Mouse (Mus musculus): ENCODE results near the gene Trappc11. TPM values are rescaled to one million over a fixed set of nuclear protein-coding genes. Genes with fewer than 3 reads are reported as not detected.

Trappc11 gene
- 46.1 and 48.3 TPM in 2 replicates for polyA plus RNA-seq (2016; fragmentation: Nextera tagmentation; extraction: Ambion mirVana)

- Histone ChIP-seq H3K27me3 (no peaks in the 10 kb centered on the region), H3K4me2 (replicated peaks) (peak within 1 kb of the TSS; percentile 89), H3K9ac (replicated peaks) (peak within 1 kb of the TSS; percentile 87), H3K4me1 (peaks cover 23% of the 10 kb centered on the region), H3K27ac (replicated peaks) (peak within 1 kb of the TSS; percentile 87), H3K4me3 (peak within 1 kb of the TSS; percentile 93), H3K9me3 (no peaks in the 10 kb centered on the region), H3K36me3 (peaks cover 22% of the 10 kb centered on the region)
- under 1% methylated on average over 65 of the region's 65 CpGs for WGBS
- ATAC-seq (ENCODE audit: low FRiP score, low read depth): peak; percentile 100
Measured at GRCm38 (mm10) chr8:47533344-47534125, at the start of gene Trappc11, which contains the start of gene Rwdd4a. Gene Trappc11 (minus strand): TSS chr8:47533470. Gene Rwdd4a (plus strand): TSS chr8:47533664.

DNA sequence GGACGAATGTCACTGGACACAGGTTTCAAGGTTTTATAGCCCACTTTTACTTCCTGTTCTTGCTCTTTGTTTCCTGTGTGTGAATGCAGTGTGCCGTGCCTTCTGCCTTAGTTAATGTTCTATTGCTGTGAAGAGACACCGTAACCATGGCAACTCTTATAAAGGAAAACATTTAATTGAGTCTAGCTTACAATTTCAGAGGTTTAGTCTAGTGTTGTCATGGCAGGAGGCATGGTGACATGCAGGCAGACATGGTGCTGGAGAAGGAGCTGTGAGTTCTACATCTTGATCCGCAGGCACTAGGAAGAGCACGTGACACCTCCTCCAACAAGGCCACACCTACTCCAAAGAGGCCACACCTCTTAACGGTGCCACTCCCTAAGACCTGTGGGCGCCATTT, 48.2 kb upstream of the Trappc11 start:
- ATAC-seq (ENCODE audit: low FRiP score, low read depth): no peak
- H3K4me3 ChIP-seq: no peak overlapping the region
- H3K27ac ChIP-seq (replicated peaks): no peak overlapping the region
- no peak overlapping the region for H3K4me2 ChIP-seq (replicated peaks)
- 0 out of 2 replicates have a peak, but pooled peaks cover 3% of the 10 kb centered on the region for H3K9me3 ChIP-seq
- H3K27me3 ChIP-seq: no peaks in the 10 kb centered on the region
- H3K4me1 ChIP-seq: no peaks in the 10 kb centered on the region
- H3K9ac ChIP-seq (replicated peaks): no peak overlapping the region
- WGBS: 78% methylated on average over 7 of the region's 7 CpGs
- H3K36me3 ChIP-seq: no peaks in the 10 kb centered on the region

DNA sequence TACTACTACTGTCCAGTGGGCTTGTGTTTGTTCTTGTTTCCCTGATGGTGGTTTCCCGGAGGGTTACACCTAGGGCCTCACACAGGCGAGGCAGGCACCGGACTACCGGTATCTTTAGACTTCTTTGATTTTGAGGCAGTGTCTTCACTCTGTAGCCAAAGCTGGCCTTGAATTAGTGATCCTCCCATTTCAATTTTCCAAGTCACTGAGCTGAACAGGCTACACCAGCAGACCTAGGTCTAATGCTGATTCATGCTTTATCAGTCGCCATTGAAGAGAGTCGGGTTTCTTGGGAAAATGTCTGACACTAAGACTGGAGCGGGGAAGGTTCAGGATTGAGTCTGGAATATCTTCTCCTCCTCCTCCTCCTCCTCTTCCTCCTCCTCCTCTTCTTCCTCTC, 40.2 kb upstream of the Trappc11 start:
- Histone ChIP-seq H3K27ac (replicated peaks) (no peak overlapping the region), H3K9me3 (0 out of 2 replicates have a peak, but pooled peaks cover 4% of the 10 kb centered on the region), H3K4me3 (no peak overlapping the region), H3K27me3 (no peaks in the 10 kb centered on the region), H3K4me2 (replicated peaks) (no peak overlapping the region), H3K4me1 (no peaks in the 10 kb centered on the region), H3K9ac (replicated peaks) (no peak overlapping the region), H3K36me3 (no peaks in the 10 kb centered on the region)
- 83% methylated on average over 7 of the region's 7 CpGs for WGBS
- no peak for ATAC-seq (ENCODE audit: low FRiP score, low read depth)

GRCm38 (mm10) chr8:47570161-47570560, 36.9 kb upstream of the Trappc11 start:
- WGBS: 91% methylated on average over 6 of the region's 6 CpGs

DNA sequence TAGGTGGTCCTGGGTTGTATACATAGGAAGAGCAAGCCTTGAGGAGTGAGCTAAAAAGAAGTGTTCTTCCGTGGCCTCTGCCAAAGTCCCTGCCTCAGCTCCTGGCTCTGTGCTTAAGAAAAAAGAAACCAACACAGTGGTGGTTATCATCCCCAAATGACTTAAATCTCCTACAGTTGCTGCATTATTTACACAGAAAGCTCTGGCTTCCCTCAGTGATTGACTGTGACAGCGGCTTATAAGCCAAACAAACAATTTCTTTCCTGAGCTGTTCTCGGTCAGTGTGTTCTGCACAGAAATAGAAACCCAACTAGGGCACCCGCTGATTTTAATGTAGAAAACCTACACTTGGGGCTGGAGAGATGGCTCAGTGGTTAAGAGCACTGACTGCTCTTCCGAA, 34.8 kb upstream of the Trappc11 start:
- Histone ChIP-seq H3K36me3 (no peaks in the 10 kb centered on the region), H3K9ac (replicated peaks) (no peak overlapping the region), H3K4me1 (no peaks in the 10 kb centered on the region), H3K27ac (replicated peaks) (no peak overlapping the region), H3K27me3 (no peaks in the 10 kb centered on the region), H3K9me3 (no peaks in the 10 kb centered on the region), H3K4me3 (no peak overlapping the region), H3K4me2 (replicated peaks) (no peak overlapping the region)
- 82% methylated on average over 5 of the region's 5 CpGs for WGBS
- no peak for ATAC-seq (ENCODE audit: low FRiP score, low read depth)

More at GRCm38 (mm10) chr8:47570161-47570560, 36.9 kb upstream of the Trappc11 start:
- no peak overlapping the region for H3K4me3 ChIP-seq
- no peaks in the 10 kb centered on the region for H3K36me3 ChIP-seq
- no peak overlapping the region for H3K9ac ChIP-seq (replicated peaks)
- no peaks in the 10 kb centered on the region for H3K4me1 ChIP-seq
- H3K9me3 ChIP-seq: no peaks in the 10 kb centered on the region
- ATAC-seq (ENCODE audit: low FRiP score, low read depth): no peak
- H3K27me3 ChIP-seq: no peaks in the 10 kb centered on the region
- H3K27ac ChIP-seq (replicated peaks): no peak overlapping the region
- H3K4me2 ChIP-seq (replicated peaks): no peak overlapping the region

- Histone ChIP-seq H3K27ac (replicated peaks) (no peak overlapping the region), H3K9me3 (no peaks in the 10 kb centered on the region), H3K4me1 (no peaks in the 10 kb centered on the region), H3K4me3 (no peak overlapping the region), H3K4me2 (replicated peaks) (no peak overlapping the region), H3K9ac (replicated peaks) (no peak overlapping the region), H3K36me3 (no peaks in the 10 kb centered on the region), H3K27me3 (no peaks in the 10 kb centered on the region)
- WGBS: 95% methylated on average over 6 of the region's 6 CpGs
- no peak for ATAC-seq (ENCODE audit: low FRiP score, low read depth)
Measured at GRCm38 (mm10) chr8:47566551-47566950, 33.3 kb upstream of the Trappc11 start.

DNA sequence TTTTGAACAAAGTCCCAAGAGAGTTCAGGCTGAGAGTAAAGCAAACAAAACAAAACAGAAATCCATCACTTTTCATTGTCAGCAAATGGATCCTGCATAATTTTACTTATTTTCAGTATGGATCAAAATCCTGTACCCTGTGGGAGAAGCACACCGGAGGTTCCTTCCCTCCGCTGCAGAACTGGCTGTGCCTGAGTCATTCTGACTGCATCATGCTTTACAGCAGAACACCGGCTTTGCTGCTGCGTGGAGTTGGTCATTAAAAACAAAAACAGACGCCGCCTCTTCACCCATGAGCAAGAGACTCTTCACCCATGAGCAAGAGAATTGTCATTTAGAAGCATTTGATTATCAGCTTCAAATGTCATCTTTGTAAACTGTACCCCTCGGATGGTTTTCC, 27.5 kb upstream of the Trappc11 start:
- no peak overlapping the region for H3K4me3 ChIP-seq
- 90% methylated on average over 7 of the region's 7 CpGs for WGBS
- no peaks in the 10 kb centered on the region for H3K9me3 ChIP-seq
- H3K27ac ChIP-seq (replicated peaks): no peak overlapping the region
- ATAC-seq (ENCODE audit: low FRiP score, low read depth): no peak
- H3K9ac ChIP-seq (replicated peaks): no peak overlapping the region
- no peak overlapping the region for H3K4me2 ChIP-seq (replicated peaks)
- H3K4me1 ChIP-seq: no peaks in the 10 kb centered on the region
- H3K36me3 ChIP-seq: no peaks in the 10 kb centered on the region
- no peaks in the 10 kb centered on the region for H3K27me3 ChIP-seq

DNA sequence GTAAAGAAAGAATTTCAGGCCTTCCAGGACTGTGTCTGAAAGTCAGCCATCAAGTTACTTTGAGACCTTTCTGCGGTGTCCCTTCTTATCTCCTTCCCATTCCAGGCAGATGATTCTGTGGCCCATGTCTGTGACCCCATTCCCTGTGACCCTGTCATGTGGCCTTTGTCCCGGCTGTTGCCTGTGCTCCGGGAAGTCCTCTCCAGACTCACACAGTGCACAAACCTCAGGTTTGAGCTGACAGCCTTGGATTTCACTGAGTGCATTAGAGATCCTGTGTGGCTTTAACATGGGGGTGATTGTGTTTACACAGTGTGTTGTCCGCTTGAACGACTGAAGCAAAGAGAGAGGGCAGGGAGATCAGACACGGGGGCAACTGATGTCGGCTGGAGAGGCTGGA, 25.0 kb upstream of the Trappc11 start:
- 38% methylated on average over 7 of the region's 7 CpGs for WGBS

DNA sequence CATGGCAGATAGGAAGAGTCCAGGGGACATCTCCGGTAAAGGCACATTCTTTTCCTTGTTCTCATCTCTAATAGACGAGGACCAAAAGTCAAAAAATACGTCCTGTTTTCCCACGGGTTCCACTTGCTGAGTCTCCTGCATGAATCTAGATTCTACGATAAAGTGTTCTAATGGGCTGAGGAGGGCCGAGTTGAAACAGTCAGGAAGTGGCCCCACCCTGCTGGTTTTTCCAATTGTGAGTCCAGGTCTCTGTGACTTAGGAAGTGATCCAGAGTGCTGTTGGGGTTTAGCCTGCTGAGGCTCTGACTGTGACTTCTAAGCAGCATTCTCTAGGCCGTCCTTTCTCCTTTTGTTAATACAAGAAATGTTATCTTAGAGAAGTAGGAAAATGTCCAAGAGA, 23.2 kb upstream of the Trappc11 start:
- no peak for ATAC-seq (ENCODE audit: low FRiP score, low read depth)
- WGBS: 88% methylated on average over 7 of the region's 7 CpGs
- H3K9me3 ChIP-seq: no peaks in the 10 kb centered on the region

More for the DNA sequence above, 25.0 kb upstream of the Trappc11 start:
- H3K27ac ChIP-seq (replicated peaks): no peak overlapping the region
- no peak overlapping the region for H3K9ac ChIP-seq (replicated peaks)
- H3K4me1 ChIP-seq: no peaks in the 10 kb centered on the region
- H3K9me3 ChIP-seq: no peaks in the 10 kb centered on the region
- peaks cover 5% of the 10 kb centered on the region; the same call in 1 of the 2 replicates for H3K36me3 ChIP-seq
- no peaks in the 10 kb centered on the region for H3K27me3 ChIP-seq
- H3K4me3 ChIP-seq: no peak overlapping the region
- ATAC-seq (ENCODE audit: low FRiP score, low read depth): no peak
- no peak overlapping the region for H3K4me2 ChIP-seq (replicated peaks)

GRCm38 (mm10) chr8:47553613-47554012, 20.3 kb upstream of the Trappc11 start:
- no peaks in the 10 kb centered on the region for H3K4me1 ChIP-seq
- H3K27me3 ChIP-seq: no peaks in the 10 kb centered on the region
- no peak overlapping the region for H3K9ac ChIP-seq (replicated peaks)
- H3K4me3 ChIP-seq: no peak overlapping the region
- no peak overlapping the region for H3K4me2 ChIP-seq (replicated peaks)
- H3K27ac ChIP-seq (replicated peaks): no peak overlapping the region
- 85% methylated on average over 6 of the region's 6 CpGs for WGBS
- H3K36me3 ChIP-seq: peaks cover 37% of the 10 kb centered on the region
- no peaks in the 10 kb centered on the region for H3K9me3 ChIP-seq
- ATAC-seq (ENCODE audit: low FRiP score, low read depth): no peak

More for the DNA sequence above, 23.2 kb upstream of the Trappc11 start:
- no peaks in the 10 kb centered on the region for H3K27me3 ChIP-seq
- H3K27ac ChIP-seq (replicated peaks): no peak overlapping the region
- H3K4me1 ChIP-seq: no peaks in the 10 kb centered on the region
- H3K36me3 ChIP-seq: peaks cover 11% of the 10 kb centered on the region
- H3K4me3 ChIP-seq: no peak overlapping the region
- H3K4me2 ChIP-seq (replicated peaks): no peak overlapping the region
- no peak overlapping the region for H3K9ac ChIP-seq (replicated peaks)

- Histone ChIP-seq H3K27ac (replicated peaks) (no peak overlapping the region), H3K9me3 (no peaks in the 10 kb centered on the region), H3K4me2 (replicated peaks) (no peak overlapping the region), H3K27me3 (no peaks in the 10 kb centered on the region), H3K4me1 (no peaks in the 10 kb centered on the region), H3K36me3 (peaks cover 89% of the 10 kb centered on the region), H3K4me3 (no peak overlapping the region), H3K9ac (replicated peaks) (no peak overlapping the region)
- WGBS: 96% methylated on average over 10 of the region's 10 CpGs
- ATAC-seq (ENCODE audit: low FRiP score, low read depth): no peak
Measured at GRCm38 (mm10) chr8:47547102-47547501, 13.8 kb upstream of the Trappc11 start.

DNA sequence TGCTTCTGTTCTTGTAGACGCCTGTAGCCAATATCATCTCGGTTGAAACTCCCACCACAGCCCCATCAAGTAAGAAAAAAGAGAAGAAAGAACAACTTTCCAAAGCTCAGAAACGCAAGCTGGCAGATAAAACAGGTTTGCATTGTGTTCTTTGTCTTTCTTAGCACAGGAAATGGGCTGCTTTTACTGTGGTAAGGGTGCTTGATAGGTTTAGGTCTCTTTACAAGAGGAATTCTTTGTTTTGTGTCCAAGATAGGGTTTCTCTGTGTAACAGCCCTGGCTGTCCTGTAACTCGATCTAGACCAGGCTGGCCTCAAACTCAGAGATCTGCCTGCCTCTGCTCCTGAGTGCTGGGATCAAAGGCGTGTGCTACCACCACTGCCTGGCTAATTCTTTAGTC, 10.8 kb upstream of the Trappc11 start:
- Histone ChIP-seq H3K4me1 (no peaks in the 10 kb centered on the region), H3K9me3 (no peaks in the 10 kb centered on the region), H3K27me3 (no peaks in the 10 kb centered on the region), H3K27ac (replicated peaks) (no peak overlapping the region), H3K4me2 (replicated peaks) (no peak overlapping the region), H3K36me3 (peaks cover 84% of the 10 kb centered on the region), H3K9ac (replicated peaks) (no peak overlapping the region), H3K4me3 (no peak overlapping the region)
- 88% methylated on average over 5 of the region's 5 CpGs for WGBS
- no peak for ATAC-seq (ENCODE audit: low FRiP score, low read depth)
